Mouse (Mus musculus) stomach, postnatal 0 days (tissue): Measurements from ENCODE around the gene Ndufaf2.

Source experiments
- CTCF ChIP-seq: IDR thresholded peaks from 2 replicates; pipeline ENCODE4 v1.5.1; 2016; ENCODE audit warnings: antibody characterized with exemption, low read depth, mild to moderate bottlenecking, moderate library complexity
- EP300 ChIP-seq: optimal IDR thresholded peaks from 2 replicates; pipeline ENCODE3; 2016; ENCODE audit warnings: antibody characterized with exemption

GRCm38 (mm10) chr13:107963471-107963870 is 195.0 kb downstream of the Ndufaf2 start:
- TF ChIP-seq CTCF: no peak
- no peak for TF ChIP-seq EP300
